Mouse (Mus musculus) myocyte (in vitro differentiated cells): ENCODE results near the gene Wdr20rt. TPM values are rescaled to one million over a fixed set of nuclear protein-coding genes. Genes with fewer than 3 reads are reported as not detected.

Experiments used
- H3K27me3 ChIP-seq: one replicate; pipeline ENCODE4 v1.6.1; 2011; ENCODE audit not compliant: control insufficient read depth, insufficient read depth, insufficient read length
- H3K36me3 ChIP-seq: one replicate; pipeline ENCODE4 v1.6.1; 2011; ENCODE audit not compliant: control insufficient read depth, insufficient read depth
- H3K4me2 ChIP-seq: one replicate; pipeline ENCODE4 v1.6.1; 2011; ENCODE audit warnings: low read depth, control low read depth
- H3K4me3 ChIP-seq: one replicate; pipeline ENCODE4 v1.5.1; 2011; ENCODE audit warnings: mild to moderate bottlenecking, control low read depth, moderate library complexity
- H3K79me2 ChIP-seq: one replicate; pipeline ENCODE4 v1.6.1; 2011; ENCODE audit not compliant: control insufficient read depth, insufficient read depth
- H3ac ChIP-seq: one replicate; pipeline ENCODE4 v1.6.1; 2011; ENCODE audit not compliant: control insufficient read depth, insufficient read length
- CEBPB ChIP-seq: IDR thresholded peaks from 2 replicates; pipeline ENCODE4 v1.6.1; 2011; ENCODE audit warnings: mild to moderate bottlenecking, moderate library complexity; ENCODE audit not compliant: poor library complexity, insufficient read depth, severe bottlenecking
- E2F4 ChIP-seq: IDR thresholded peaks from one replicate; pipeline ENCODE4 v1.6.1; 2011; ENCODE audit warnings: mild to moderate bottlenecking, control low read depth, moderate library complexity; ENCODE audit not compliant: insufficient read depth
- MAX ChIP-seq: IDR thresholded peaks from one replicate; pipeline ENCODE4 v1.6.1; 2011; ENCODE audit warnings: low read depth, mild to moderate bottlenecking, control low read depth
- MYOD1 ChIP-seq, 3 experiments: IDR thresholded peaks; one replicate each; pipeline ENCODE4 v1.6.1; 2011; ENCODE audit warnings: control low read depth in 2 of 3, low read depth in 2 of 3, mild to moderate bottlenecking in 2 of 3, moderate library complexity in 1 of 3; ENCODE audit not compliant: insufficient read length in 2 of 3, control insufficient read depth in 1 of 3
- MYOG ChIP-seq, 3 experiments: IDR thresholded peaks; one replicate each; pipeline ENCODE4 v1.6.1; 2011; ENCODE audit warnings: control low read depth in 2 of 3, low read depth in 2 of 3, mild to moderate bottlenecking in 2 of 3; ENCODE audit not compliant: insufficient read length in 2 of 3, control insufficient read depth in 1 of 3, insufficient read depth in 1 of 3
- POLR2A ChIP-seq: IDR thresholded peaks from one replicate; pipeline ENCODE4 v1.6.1; 2011; ENCODE audit warnings: low read depth, mild to moderate bottlenecking, control low read depth, moderate library complexity; ENCODE audit not compliant: insufficient read length
- POLR2AphosphoS2 ChIP-seq: IDR thresholded peaks from one replicate; pipeline ENCODE4 v1.6.1; 2011; ENCODE audit warnings: low read depth, control low read depth; ENCODE audit not compliant: insufficient read length
- REST ChIP-seq: IDR thresholded peaks from one replicate; pipeline ENCODE4 v1.6.1; 2011; ENCODE audit warnings: mild to moderate bottlenecking, control low read depth, moderate library complexity; ENCODE audit not compliant: insufficient read depth, insufficient read length
- SRF ChIP-seq: IDR thresholded peaks from one replicate; pipeline ENCODE4 v1.6.1; 2011; ENCODE audit warnings: low read depth; ENCODE audit not compliant: control insufficient read depth, insufficient read length
- TCF12 ChIP-seq: IDR thresholded peaks from one replicate; pipeline ENCODE4 v1.6.1; 2011; ENCODE audit warnings: mild to moderate bottlenecking, control low read depth; ENCODE audit not compliant: poor library complexity, insufficient read depth, severe bottlenecking
- TCF3 ChIP-seq: IDR thresholded peaks from one replicate; pipeline ENCODE4 v1.6.1; 2011; ENCODE audit warnings: low read depth, control low read depth; ENCODE audit not compliant: insufficient read length
- USF1 ChIP-seq: IDR thresholded peaks from one replicate; pipeline ENCODE4 v1.6.1; 2011; ENCODE audit warnings: low read depth, mild to moderate bottlenecking, control low read depth, moderate library complexity
- polyA plus RNA-seq: library from polyadenylated mRNA; unstranded; fragments of >200 nt; fragmentation: generic; extraction: Trizol; gene quantifications from one replicate; pipeline ENCODE4 v1.2.1, GENCODE M21; 2012; ENCODE audit warnings: missing spikeins

The Wdr20rt gene
- not detected for polyA plus RNA-seq

DNA sequence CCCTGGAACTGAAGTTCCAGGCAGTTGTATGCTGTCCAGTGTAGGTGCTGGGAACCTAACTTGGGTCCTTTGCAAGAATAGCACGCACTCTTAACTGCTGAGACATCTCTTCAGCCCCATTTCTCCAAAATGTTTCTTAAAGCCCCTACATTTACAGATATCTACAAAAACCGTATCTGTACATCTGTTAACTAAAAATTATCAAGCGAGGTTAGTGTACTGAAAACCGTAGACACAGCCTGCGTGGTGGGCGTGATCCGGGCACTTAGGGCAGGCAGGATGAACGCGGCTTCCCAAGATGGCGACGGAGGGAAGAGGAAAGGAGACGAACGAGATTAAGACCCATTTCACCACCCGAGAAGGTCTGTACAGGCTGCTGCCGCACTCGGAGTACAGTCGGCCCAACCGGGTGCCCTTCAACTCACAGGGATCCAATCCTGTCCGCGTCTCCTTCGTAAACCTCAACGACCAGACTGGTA is at the start of gene Wdr20rt:
Wdr20rt (plus strand) TSS at position 51 of the 479 bp plus-strand sequence.
- Histone ChIP-seq H3K79me2 (no peaks in the 10 kb centered on the region), H3K27me3 (no peaks in the 10 kb centered on the region), H3K4me3 (no peak within 1 kb of the TSS), H3K36me3 (no peaks in the 10 kb centered on the region), H3K4me2 (no peak within 1 kb of the TSS), H3ac (no peak within 1 kb of the TSS)
- TF ChIP-seq MAX (no peak), MYOD1 (IDR thresholded peaks at IDR 0.05; ENCODE audit: control insufficient read depth in 1 of 3, insufficient read length in 2 of 3, low read depth in 2 of 3) (no peak), SRF (no peak), REST (no peak), USF1 (no peak), POLR2A (no peak), MYOG (IDR thresholded peaks at IDR 0.05; ENCODE audit: control insufficient read depth in 1 of 3, insufficient read depth in 1 of 3, insufficient read length in 2 of 3, low read depth in 2 of 3) (no peak), TCF3 (no peak), CEBPB (no peak), E2F4 (no peak), TCF12 (no peak), POLR2AphosphoS2 (no peak)

DNA sequence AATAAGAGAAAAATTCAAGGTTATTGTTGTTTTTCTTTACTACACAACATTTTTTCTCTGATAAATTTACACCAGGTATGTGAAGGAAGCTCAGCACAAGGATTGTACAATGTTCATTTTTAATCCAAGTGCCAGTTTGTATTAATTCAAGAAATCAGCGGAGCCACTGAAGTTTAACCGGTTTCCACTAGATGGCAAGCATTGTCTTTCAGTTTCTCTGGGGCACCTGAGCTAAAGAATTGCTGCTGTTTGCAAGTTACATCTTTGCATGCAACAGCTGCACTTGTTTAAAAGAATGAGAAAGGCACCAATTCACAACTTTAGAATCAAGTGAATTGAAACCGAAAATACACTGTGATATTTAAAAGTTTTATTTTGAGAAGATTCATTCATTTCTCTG is 38.0 kb upstream of the Wdr20rt start:
- Histone ChIP-seq H3ac (no peak overlapping the region), H3K4me3 (no peak overlapping the region), H3K4me2 (no peak overlapping the region), H3K36me3 (no peaks in the 10 kb centered on the region), H3K79me2 (no peaks in the 10 kb centered on the region), H3K27me3 (no peaks in the 10 kb centered on the region)
- TF ChIP-seq MYOD1 (IDR thresholded peaks at IDR 0.05; ENCODE audit: control insufficient read depth in 1 of 3, insufficient read length in 2 of 3, low read depth in 2 of 3): no peak
- no peak for TF ChIP-seq REST
- no peak for TF ChIP-seq E2F4
- TF ChIP-seq TCF3: no peak
- TF ChIP-seq USF1: no peak
- TF ChIP-seq MAX: no peak
- TF ChIP-seq SRF: no peak
- TF ChIP-seq TCF12: no peak
- no peak for TF ChIP-seq POLR2A
- TF ChIP-seq CEBPB: no peak
- no peak for TF ChIP-seq MYOG (IDR thresholded peaks at IDR 0.05; ENCODE audit: control insufficient read depth in 1 of 3, insufficient read depth in 1 of 3, insufficient read length in 2 of 3, low read depth in 2 of 3)
- TF ChIP-seq POLR2AphosphoS2: no peak

DNA sequence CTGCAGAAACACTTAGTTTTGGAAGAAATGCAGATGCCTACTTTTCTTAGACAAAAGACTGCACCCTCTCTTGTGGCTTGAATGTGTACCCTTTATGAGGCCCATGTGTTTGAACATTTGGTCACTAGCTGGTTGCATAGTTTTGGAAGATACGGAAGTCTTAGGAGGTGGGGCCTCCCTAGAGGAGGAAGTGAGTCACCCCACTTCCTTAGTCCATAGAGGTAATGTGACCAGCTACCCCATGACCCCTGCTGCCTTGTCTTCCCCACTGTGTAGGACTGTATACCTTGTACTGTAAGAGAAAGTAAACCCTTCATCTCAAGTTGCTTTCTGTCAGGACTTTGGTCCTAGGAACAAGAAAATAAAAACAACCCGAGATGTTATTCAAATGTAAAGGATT is 36.1 kb upstream of the Wdr20rt start:
- Histone ChIP-seq H3K36me3 (no peaks in the 10 kb centered on the region), H3ac (no peak overlapping the region), H3K4me3 (no peak overlapping the region), H3K79me2 (no peaks in the 10 kb centered on the region), H3K27me3 (no peaks in the 10 kb centered on the region), H3K4me2 (no peak overlapping the region)
- TF ChIP-seq TCF12: no peak
- no peak for TF ChIP-seq MYOG (IDR thresholded peaks at IDR 0.05; ENCODE audit: control insufficient read depth in 1 of 3, insufficient read depth in 1 of 3, insufficient read length in 2 of 3, low read depth in 2 of 3)
- no peak for TF ChIP-seq MAX
- no peak for TF ChIP-seq REST
- TF ChIP-seq E2F4: no peak
- no peak for TF ChIP-seq SRF
- no peak for TF ChIP-seq MYOD1 (IDR thresholded peaks at IDR 0.05; ENCODE audit: control insufficient read depth in 1 of 3, insufficient read length in 2 of 3, low read depth in 2 of 3)
- TF ChIP-seq POLR2A: no peak
- TF ChIP-seq CEBPB: no peak
- no peak for TF ChIP-seq POLR2AphosphoS2
- TF ChIP-seq USF1: no peak
- TF ChIP-seq TCF3: no peak

DNA sequence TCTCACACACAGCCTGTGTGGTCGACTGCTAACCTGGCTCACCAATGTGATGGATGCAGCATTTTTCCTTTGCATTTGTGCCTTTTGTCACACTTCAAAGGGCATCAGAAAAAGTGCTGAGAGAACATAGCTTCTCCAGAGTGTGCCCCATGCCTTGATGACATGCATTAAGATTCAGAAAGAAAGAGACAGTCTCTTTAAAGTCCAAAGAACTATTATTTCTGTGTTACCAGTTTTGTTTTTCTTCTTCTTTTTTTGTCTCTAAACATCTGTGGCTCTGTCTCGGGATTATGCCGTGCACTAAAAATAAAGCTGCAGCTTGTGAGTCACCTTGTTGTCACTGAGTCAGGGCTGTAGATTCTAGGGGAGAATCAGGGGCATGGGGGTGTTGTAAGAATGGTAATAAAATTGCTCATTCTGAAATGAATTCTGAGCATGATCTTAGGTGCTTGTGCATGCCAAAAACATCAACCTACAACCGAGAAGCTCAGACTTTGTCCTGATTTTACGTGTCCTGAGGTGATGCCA is 31.2 kb upstream of the Wdr20rt start:
- H3ac ChIP-seq: no peak overlapping the region
- H3K4me2 ChIP-seq: peak overlapping the region; percentile 69
- no peaks in the 10 kb centered on the region for H3K36me3 ChIP-seq
- no peaks in the 10 kb centered on the region for H3K27me3 ChIP-seq
- H3K79me2 ChIP-seq: no peaks in the 10 kb centered on the region
- no peak overlapping the region for H3K4me3 ChIP-seq
- no peak for TF ChIP-seq POLR2AphosphoS2
- TF ChIP-seq REST: no peak
- TF ChIP-seq MYOG (IDR thresholded peaks at IDR 0.05; ENCODE audit: control insufficient read depth in 1 of 3, insufficient read depth in 1 of 3, insufficient read length in 2 of 3, low read depth in 2 of 3): no peak
- TF ChIP-seq TCF12: no peak
- no peak for TF ChIP-seq MAX
- no peak for TF ChIP-seq CEBPB
- no peak for TF ChIP-seq SRF
- no peak for TF ChIP-seq E2F4
- no peak for TF ChIP-seq USF1
- TF ChIP-seq POLR2A: no peak
- TF ChIP-seq MYOD1 (IDR thresholded peaks at IDR 0.05; ENCODE audit: control insufficient read depth in 1 of 3, insufficient read length in 2 of 3, low read depth in 2 of 3): no peak
- TF ChIP-seq TCF3: no peak
